Mouse (Mus musculus) neural tube, embryonic 12.5 days (tissue): ENCODE measurements at regions not wholly inside any gene's neighbourhood (a gene's known extent, or its start where the extent isn't known, plus 50 kb on each side); places are given as distances from the start of the nearest gene placed in this dataset.

Experiments
- ATAC-seq: fragments of 200-750 bp; cut with Nextera tagmentation; 2 replicates; pipeline ENCODE4 v1.8.0; 2017; ENCODE audit warnings: low read depth, mild to moderate bottlenecking, moderate TSS enrichment, moderate library complexity; ENCODE audit not compliant: low FRiP score
- H3K27ac ChIP-seq: fragments of 300-500 bp; sonication (generic); 2 replicates; pipeline ENCODE4 v1.5.1; 2016
- H3K27me3 ChIP-seq: fragments of 300-500 bp; sonication (generic); replicated peaks from 2 replicates; pipeline ENCODE4 v1.6.1; 2016; ENCODE audit warnings: mild to moderate bottlenecking
- H3K36me3 ChIP-seq: fragments of 300-500 bp; sonication (generic); 2 replicates; pipeline ENCODE4 v1.6.1; 2016; ENCODE audit warnings: mild to moderate bottlenecking
- H3K4me1 ChIP-seq: fragments of 300-500 bp; sonication (generic); 2 replicates; pipeline ENCODE4 v1.6.1; 2016
- H3K4me2 ChIP-seq: fragments of 300-500 bp; sonication (generic); replicated peaks from 2 replicates; pipeline ENCODE4 v1.6.1; 2016; ENCODE audit warnings: mild to moderate bottlenecking
- H3K4me3 ChIP-seq: fragments of 300-500 bp; sonication (generic); 2 replicates; pipeline ENCODE4 v1.5.1; 2016
- H3K9ac ChIP-seq: fragments of 300-500 bp; sonication (generic); 2 replicates; pipeline ENCODE4 v1.6.1; 2016; ENCODE audit warnings: mild to moderate bottlenecking
- H3K9me3 ChIP-seq: fragments of 300-500 bp; sonication (generic); 2 replicates; pipeline ENCODE4 v1.6.1; 2016; ENCODE audit warnings: mild to moderate bottlenecking
- WGBS: fragments of 180-500 bp; shearing (Covaris S2); methylation state at CpG from one replicate; pipeline ENCODE4 v1.1.7; 2016; 5-methylcytosine and 5-hydroxymethylcytosine counted together

DNA sequence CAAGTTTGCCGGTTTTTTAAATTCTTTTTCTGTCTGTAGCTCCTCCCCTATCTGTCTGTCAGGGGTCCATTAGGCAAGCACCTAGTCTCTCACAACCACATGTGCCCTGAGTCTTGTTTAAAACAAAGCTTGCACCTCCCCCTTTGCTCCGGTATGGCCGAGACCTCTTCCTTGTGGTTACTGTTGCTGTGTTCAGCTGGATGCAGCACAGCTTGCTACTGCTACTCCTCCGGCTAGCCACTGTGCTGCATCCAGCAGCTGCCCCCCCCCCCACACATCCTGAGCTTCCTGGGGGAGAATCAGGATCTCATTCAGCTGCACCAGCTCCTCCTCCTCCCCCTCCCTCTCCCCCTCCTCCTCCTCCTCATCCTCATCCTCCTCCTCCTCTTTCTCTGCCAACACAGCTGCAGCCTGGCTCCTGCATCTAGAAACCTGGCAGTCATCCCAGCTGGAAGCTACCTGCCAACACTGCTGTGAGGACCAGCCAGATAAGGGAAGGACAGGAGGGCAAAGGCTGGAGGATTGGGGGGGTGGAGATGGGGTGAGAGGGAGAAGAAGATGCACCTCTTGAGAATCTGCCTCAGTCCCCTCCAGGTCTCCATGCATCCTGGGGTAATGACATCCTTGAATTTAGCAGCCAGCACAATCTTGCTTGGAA is 114.8 kb upstream of the Tmem260 start:
- Histone ChIP-seq H3K4me2 (peak overlapping the region; percentile 30), H3K27ac (no peak overlapping the region), H3K36me3 (no peaks in the 10 kb centered on the region), H3K4me1 (peaks cover 20% of the 10 kb centered on the region), H3K9me3 (no peaks in the 10 kb centered on the region), H3K27me3 (no peaks in the 10 kb centered on the region), H3K9ac (no peak overlapping the region), H3K4me3 (no peak overlapping the region)
- no peak for ATAC-seq
- 2% methylated on average over 4 of the region's 4 CpGs for WGBS

DNA sequence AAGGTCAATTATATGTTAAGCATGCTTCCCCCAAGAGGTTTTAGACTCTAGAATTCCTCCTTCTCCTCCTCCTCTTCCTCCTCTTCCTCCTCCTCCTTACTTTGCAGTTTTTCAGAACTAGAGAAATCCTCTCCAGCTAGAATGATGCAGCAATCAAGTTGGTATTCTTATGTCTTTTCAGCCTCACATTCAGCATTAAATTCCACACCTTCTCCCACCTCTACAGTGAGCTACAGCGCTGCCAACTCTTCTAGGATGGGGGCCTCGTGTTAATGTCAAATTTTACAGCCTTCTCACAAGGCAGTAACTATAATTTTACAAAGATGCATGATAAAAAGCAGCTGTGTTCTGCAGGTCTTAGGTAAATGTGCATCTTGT is 114.3 kb upstream of the Tmem260 start:
- H3K4me1 ChIP-seq, result peaks cover 20% of the 10 kb centered on the region
- no peak for ATAC-seq
- no peaks in the 10 kb centered on the region for H3K9me3 ChIP-seq
- H3K27ac ChIP-seq, result no peak overlapping the region
- 77% methylated on average over 2 of the region's 2 CpGs for WGBS
- no peak overlapping the region for H3K4me2 ChIP-seq
- no peaks in the 10 kb centered on the region for H3K27me3 ChIP-seq
- H3K36me3 ChIP-seq, result no peaks in the 10 kb centered on the region
- no peak overlapping the region for H3K9ac ChIP-seq
- H3K4me3 ChIP-seq, result no peak overlapping the region

DNA sequence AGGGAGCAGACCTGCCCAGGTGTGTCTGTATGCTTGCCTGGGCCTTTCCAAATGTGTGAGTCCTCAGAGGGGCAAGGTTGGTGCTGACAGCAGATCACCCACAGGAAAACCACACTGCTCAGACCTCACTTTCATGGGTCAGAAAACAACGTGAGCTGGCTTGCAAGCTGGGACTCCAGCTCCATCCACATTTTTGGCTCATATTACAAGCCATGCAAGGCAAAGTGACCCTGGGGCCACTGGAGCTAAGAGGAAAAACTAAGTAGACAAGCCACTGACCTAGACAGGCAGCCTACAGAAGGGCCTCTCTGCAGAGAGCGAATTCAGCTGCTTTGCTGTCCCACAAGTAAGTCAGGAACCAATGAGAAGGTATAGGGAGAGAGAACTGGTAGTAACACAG is 113.7 kb upstream of the Tmem260 start:
- no peak overlapping the region for H3K27ac ChIP-seq
- 59% methylated on average over 2 of the region's 2 CpGs for WGBS
- no peaks in the 10 kb centered on the region for H3K27me3 ChIP-seq
- no peaks in the 10 kb centered on the region for H3K9me3 ChIP-seq
- H3K36me3 ChIP-seq, result no peaks in the 10 kb centered on the region
- no peak overlapping the region for H3K9ac ChIP-seq
- peaks cover 20% of the 10 kb centered on the region for H3K4me1 ChIP-seq
- no peak overlapping the region for H3K4me2 ChIP-seq
- no peak overlapping the region for H3K4me3 ChIP-seq
- ATAC-seq, result no peak

DNA sequence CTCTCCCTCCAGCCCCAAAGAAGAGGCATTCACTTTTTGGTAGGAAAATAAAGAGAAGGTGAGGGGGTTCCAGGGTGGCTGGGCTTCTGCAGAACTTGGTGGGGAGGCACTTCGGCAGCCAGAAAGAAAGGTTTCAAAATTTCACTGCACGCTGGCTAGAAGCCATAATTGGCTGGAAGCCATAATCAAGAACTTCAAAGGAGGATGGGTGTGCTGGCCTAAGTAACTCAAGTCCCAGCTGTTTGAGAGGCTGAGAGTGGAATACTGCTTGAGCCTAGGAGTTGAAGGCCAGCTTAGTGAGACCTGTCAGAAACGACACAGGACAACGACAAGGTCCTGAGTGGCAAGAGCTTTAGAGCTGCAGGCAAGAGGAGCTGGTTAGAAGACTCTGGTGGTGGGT is 113.3 kb upstream of the Tmem260 start:
- no peak for ATAC-seq
- H3K4me2 ChIP-seq, result no peak overlapping the region
- H3K27ac ChIP-seq, result no peak overlapping the region
- H3K4me3 ChIP-seq, result no peak overlapping the region
- H3K4me1 ChIP-seq, result peaks cover 20% of the 10 kb centered on the region
- WGBS, result 67% methylated on average over 4 of the region's 4 CpGs
- no peak overlapping the region for H3K9ac ChIP-seq
- H3K9me3 ChIP-seq, result no peaks in the 10 kb centered on the region
- no peaks in the 10 kb centered on the region for H3K36me3 ChIP-seq
- H3K27me3 ChIP-seq, result no peaks in the 10 kb centered on the region

DNA sequence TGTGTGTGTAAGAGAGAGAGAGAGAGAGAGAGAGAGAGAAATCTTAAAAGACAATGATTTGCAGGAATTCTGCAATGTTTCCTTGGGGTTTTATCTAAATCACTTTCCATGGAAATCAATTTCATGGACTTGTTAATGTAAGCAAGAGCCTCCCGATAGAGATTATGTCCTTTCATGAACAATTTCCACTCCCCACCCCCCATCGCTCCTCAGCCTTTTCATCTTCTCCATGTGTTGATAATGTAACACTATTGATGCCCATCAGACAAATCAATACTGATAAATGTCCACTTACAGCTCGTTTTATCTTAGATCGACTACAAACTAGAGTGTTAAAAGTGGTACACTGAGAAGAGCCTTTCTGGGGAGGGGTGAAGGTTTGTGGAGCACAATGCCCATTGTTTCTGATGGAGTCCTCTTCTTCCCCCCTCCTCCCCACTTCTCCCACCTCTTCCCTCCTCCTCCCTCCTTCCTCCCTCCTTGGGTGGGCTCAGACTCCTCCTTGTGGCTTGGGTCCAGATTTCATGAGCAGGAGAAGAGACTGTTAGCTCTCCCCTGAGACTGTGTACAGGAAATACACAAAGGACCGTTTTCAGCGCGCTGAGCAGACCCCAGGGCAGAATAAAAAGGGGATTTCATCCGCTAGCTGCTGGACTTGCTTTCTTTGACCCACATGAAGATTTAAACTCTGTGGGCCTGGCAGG is 111.7 kb upstream of the Tmem260 start:
- Histone ChIP-seq H3K9me3 (no peaks in the 10 kb centered on the region), H3K4me1 (peaks cover 20% of the 10 kb centered on the region), H3K36me3 (no peaks in the 10 kb centered on the region), H3K4me2 (no peak overlapping the region), H3K4me3 (no peak overlapping the region), H3K9ac (no peak overlapping the region), H3K27me3 (no peaks in the 10 kb centered on the region), H3K27ac (no peak overlapping the region)
- ATAC-seq, result peak; percentile 69
- WGBS, result 28% methylated on average over 8 of the region's 8 CpGs

DNA sequence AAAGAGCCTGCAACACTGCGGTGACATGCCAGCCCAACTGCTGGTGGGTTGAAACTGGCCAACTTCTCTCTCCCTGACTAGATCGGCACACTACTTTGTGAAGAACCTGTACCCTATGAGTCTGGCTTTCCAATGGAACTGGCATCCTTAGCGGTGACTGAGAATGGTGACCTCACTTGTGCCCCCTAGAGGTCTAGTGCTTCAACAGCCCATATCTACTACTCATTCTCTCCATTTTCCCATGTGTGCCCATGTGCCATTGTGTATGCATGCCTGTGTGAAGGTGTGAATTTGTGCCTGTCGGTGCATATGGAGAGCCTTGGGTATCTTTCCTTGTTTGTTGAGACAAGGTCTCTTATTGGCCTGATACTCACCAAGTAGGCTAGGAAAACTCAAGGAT is 106.5 kb upstream of the Tmem260 start:
- no peak overlapping the region for H3K9ac ChIP-seq
- H3K4me1 ChIP-seq, result peaks cover 2% of the 10 kb centered on the region
- no peaks in the 10 kb centered on the region for H3K9me3 ChIP-seq
- H3K27me3 ChIP-seq, result no peaks in the 10 kb centered on the region
- H3K36me3 ChIP-seq, result no peaks in the 10 kb centered on the region
- H3K4me3 ChIP-seq, result no peak overlapping the region
- ATAC-seq, result no peak
- H3K4me2 ChIP-seq, result no peak overlapping the region
- 79% methylated on average over 4 of the region's 4 CpGs for WGBS
- H3K27ac ChIP-seq, result no peak overlapping the region

DNA sequence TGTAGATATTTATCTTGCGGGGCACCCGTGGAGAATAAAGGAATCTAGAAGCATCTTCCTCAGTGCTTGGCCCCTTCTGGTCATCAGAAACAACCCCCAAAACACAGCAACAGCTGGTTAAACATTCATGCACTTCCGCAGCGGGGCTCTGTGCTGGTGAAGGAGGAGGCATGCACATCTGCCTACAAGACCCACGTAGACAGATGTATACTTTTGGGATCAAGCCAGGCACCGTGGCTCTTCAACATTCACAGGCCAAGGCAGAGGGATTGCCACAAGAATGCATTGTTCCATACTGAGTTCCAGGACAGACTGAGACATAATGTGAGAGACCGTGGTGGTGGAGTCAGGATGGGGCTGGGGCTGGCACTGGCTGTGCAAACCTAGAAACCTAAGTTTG is 103.0 kb upstream of the Tmem260 start:
- Histone ChIP-seq H3K36me3 (no peaks in the 10 kb centered on the region), H3K4me2 (no peak overlapping the region), H3K4me3 (no peak overlapping the region), H3K4me1 (no peaks in the 10 kb centered on the region), H3K27me3 (no peaks in the 10 kb centered on the region), H3K9me3 (no peaks in the 10 kb centered on the region), H3K9ac (no peak overlapping the region), H3K27ac (no peak overlapping the region)
- ATAC-seq, result no peak
- 70% methylated on average over 7 of the region's 7 CpGs for WGBS

DNA sequence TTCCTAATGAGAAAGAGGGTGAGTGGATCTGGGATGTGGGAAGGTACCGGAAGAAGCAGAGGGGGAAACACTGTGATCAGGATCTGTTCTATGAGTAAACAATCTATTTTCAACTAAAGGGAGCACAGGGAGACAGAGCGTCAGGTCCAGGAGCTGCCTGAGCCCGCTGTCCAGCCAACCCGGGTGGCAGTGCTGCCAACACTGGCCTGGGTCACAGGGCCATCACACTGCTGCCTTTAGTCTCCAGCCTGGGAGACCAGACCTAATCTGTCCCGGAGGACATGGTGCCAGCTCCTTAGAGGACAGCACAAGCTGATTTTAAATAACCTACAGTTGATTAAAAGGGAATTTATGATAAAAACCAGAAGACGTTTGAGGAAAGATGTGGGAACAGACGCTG is 100.0 kb upstream of the Tmem260 start:
- no peak overlapping the region for H3K4me2 ChIP-seq
- no peaks in the 10 kb centered on the region for H3K27me3 ChIP-seq
- no peak overlapping the region for H3K9ac ChIP-seq
- no peaks in the 10 kb centered on the region for H3K36me3 ChIP-seq
- H3K9me3 ChIP-seq, result no peaks in the 10 kb centered on the region
- 0 out of 2 replicates have a peak, but pooled peaks cover 4% of the 10 kb centered on the region for H3K4me1 ChIP-seq
- H3K27ac ChIP-seq, result no peak overlapping the region
- no peak overlapping the region for H3K4me3 ChIP-seq
- ATAC-seq, result no peak
- WGBS, result 87% methylated on average over 7 of the region's 7 CpGs

DNA sequence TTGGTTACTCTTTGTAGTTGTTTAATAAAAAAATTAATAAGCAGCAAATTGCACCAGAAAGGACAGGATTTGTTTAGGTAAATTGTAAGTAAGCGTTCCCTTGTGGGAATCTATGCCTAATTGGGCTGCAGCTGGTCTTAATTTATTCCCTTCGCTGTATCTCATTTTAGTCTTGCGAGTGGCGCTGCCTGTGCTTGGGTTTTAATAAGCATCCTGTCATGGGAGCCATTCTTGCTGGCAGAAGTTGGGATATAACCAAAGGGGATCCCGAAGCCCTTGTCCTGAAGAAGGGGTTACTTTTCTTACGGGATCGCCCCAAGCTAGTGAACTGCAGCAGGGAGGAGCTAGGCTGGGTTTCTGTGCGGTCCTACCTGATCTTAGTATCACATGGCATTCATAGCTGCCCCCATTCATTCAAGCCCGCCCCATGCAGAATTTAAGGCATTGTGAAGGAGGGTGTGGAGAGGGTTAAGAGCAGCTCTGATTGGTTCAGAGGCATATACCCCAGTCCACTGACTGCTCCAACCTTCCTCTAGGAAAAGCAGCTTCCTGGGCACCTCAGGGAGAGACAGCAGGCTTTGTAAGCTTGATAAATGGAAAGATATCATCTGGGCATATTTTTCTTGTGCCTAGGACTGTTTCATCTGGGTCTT is 96.4 kb upstream of the Tmem260 start:
- no peak overlapping the region for H3K4me3 ChIP-seq
- H3K9ac ChIP-seq, result no peak overlapping the region
- 69% methylated on average over 9 of the region's 9 CpGs for WGBS
- no peak overlapping the region for H3K4me2 ChIP-seq
- 0 out of 2 replicates have a peak, but pooled peaks have one; percentile 41 for ATAC-seq
- no peaks in the 10 kb centered on the region for H3K27me3 ChIP-seq
- H3K4me1 ChIP-seq, result 0 out of 2 replicates have a peak, but pooled peaks cover 4% of the 10 kb centered on the region
- no peaks in the 10 kb centered on the region for H3K36me3 ChIP-seq
- H3K27ac ChIP-seq, result no peak overlapping the region
- no peaks in the 10 kb centered on the region for H3K9me3 ChIP-seq

DNA sequence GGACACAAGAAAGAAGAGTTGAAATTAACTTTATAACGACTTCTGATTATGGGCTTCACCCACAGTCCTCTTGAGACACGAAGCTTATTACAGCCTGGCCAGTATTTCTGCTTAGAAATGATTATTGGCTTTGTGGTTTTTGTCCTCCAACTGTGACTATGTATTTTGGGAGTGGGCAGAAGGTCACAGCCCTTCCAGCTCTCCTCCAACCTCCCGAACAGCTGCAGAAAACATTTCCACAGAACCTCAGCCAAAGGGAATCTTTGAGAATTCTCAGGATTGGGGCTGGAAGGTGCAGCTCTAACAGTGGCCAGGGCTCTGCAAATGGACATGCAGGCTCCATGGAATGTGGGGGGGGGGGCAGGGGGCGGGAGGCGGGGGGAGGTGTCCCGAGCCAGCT is 94.3 kb upstream of the Tmem260 start:
- ATAC-seq, result no peak
- Histone ChIP-seq H3K4me1 (0 out of 2 replicates have a peak, but pooled peaks cover 4% of the 10 kb centered on the region), H3K4me2 (no peak overlapping the region), H3K4me3 (no peak overlapping the region), H3K9me3 (no peaks in the 10 kb centered on the region), H3K9ac (no peak overlapping the region), H3K27me3 (no peaks in the 10 kb centered on the region), H3K27ac (no peak overlapping the region), H3K36me3 (no peaks in the 10 kb centered on the region)
- WGBS, result 76% methylated on average over 6 of the region's 6 CpGs

DNA sequence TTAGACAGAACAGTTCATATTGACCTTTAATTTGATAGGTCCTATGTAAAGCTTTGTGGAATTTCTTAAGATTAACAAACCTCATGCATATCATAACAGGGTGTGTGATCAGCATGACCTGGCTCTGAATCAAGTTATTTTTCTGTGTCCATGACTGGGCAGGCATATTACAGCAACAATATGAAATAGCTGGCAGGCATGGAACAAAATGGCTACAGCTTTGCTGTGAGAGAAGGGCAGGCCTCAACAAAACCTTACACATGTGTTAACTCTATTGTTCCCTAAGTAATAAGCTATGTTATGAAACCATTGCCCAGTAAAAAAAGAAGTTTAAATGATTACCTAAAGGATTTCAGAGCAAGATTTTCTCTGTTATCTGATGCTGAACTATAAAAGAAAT is 93.1 kb upstream of the Tmem260 start:
- H3K9me3 ChIP-seq, result no peaks in the 10 kb centered on the region
- no peak for ATAC-seq
- H3K9ac ChIP-seq, result no peak overlapping the region

DNA sequence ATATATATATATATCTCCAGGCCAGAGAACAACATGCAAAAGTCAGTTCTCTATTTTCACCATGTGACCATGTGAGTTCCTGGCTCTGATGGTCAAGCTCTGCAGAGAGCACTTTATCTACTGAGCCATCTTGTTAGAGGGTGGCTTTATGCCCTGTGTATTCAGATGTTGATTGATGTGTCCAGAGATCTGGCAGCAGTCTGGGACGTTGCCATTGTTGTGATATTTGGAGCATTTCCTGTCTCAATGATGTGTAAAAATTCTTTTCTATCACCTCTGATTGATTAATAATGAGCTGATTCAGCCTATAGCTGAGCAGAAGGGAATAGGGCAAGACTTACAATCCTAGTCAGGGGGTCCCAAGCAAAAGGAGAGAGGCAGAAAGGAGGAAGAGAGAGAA is 91.7 kb upstream of the Tmem260 start:
- Histone ChIP-seq H3K4me1 (0 out of 2 replicates have a peak, but pooled peaks cover 4% of the 10 kb centered on the region), H3K9ac (no peak overlapping the region), H3K36me3 (no peaks in the 10 kb centered on the region), H3K4me3 (no peak overlapping the region), H3K27me3 (no peaks in the 10 kb centered on the region), H3K9me3 (no peaks in the 10 kb centered on the region), H3K27ac (no peak overlapping the region), H3K4me2 (no peak overlapping the region)
- 24% methylated on average over 1 of the region's 1 CpGs for WGBS
- no peak for ATAC-seq

More for the DNA sequence above, 93.1 kb upstream of the Tmem260 start:
- Histone ChIP-seq H3K27me3 (no peaks in the 10 kb centered on the region), H3K4me2 (no peak overlapping the region), H3K4me1 (0 out of 2 replicates have a peak, but pooled peaks cover 4% of the 10 kb centered on the region), H3K36me3 (no peaks in the 10 kb centered on the region), H3K27ac (no peak overlapping the region), H3K4me3 (no peak overlapping the region)
